18 mouse cellular contexts compared by ENCODE assay signal in the genomic region with DNA sequence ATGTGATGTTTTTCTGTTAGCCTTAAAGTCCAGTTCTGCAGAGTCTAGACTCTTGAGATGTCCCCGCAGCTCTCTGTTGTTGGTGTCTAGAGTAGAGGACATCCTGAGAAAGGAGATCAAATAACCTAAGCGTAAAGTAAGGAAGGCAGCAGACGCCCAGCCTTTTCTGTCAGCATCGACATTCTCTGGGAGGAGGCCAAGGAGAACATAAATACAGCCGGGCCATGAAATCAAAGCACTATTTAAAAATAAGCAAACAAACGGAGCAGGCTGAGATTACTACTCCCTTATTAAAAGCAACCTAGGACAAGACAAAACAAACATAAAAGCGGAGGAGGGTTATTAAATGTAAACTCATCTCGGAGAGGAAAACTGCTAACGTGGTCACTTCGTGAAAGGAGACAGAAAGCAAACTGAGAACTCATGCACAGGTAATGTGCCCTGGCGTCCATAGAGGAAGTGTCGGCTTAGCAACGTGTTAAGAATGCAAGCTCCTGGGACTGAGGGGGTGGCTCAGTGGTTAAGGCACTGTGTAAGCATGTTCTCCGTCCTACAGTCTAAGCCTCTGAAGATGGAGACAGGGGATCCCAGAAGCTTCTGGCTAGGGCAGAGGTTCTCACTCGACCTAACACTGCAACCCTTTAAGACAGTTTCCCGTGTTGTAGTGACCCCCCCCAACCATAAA. TPM values are rescaled to one million over a fixed set of nuclear protein-coding genes. Genes with fewer than 3 reads are reported as not detected.
DNase-seq lines count a peak whose midpoint lies in the region; ATAC-seq and TF ChIP-seq lines count a peak whose summit lies in the region.
"Had no signal": no experiment of that assay in that cellular context is flagged by ENCODE, and none has a peak within 500 bp of the region (broad histone marks: within the 10 kb centered on the region; RNA-seq: fewer than 3 reads in every experiment).

No protein-coding gene starts in this region.

- H3K9ac ChIP-seq in intestine, postnatal 0 days (ENCODE audit: low read depth, low read length) = no peak overlapping the region
- no peak overlapping the region for H3K9ac ChIP-seq in intestine, embryonic 16.5 days (ENCODE audit: low read depth, low read length)
- H3K9ac ChIP-seq in lung, embryonic 16.5 days (ENCODE audit: low read length) = peak overlapping the region; percentile 41; the same call in 1 of the 2 replicates
- no peak overlapping the region for H3K9ac ChIP-seq in embryonic facial prominence, embryonic 14.5 days (ENCODE audit: low read depth, low read length)
- H3K9ac ChIP-seq in stomach, embryonic 15.5 days = no peak overlapping the region
- H3K9ac ChIP-seq: forebrain, postnatal 0 days; heart, embryonic 13.5 days; liver, embryonic 15.5 days; neural tube, embryonic 15.5 days had no signal

- H3K27me3 ChIP-seq in intestine, postnatal 0 days (replicated peaks; ENCODE audit: control insufficient read depth, insufficient read depth, low read length) = no peaks in the 10 kb centered on the region
- no peaks in the 10 kb centered on the region for H3K27me3 ChIP-seq in intestine, embryonic 16.5 days (replicated peaks; ENCODE audit: control insufficient read depth, insufficient read depth, low read length)
- no peaks in the 10 kb centered on the region for H3K27me3 ChIP-seq in lung, embryonic 16.5 days (ENCODE audit: control insufficient read depth, insufficient read depth, low read depth, low read length)
- no peaks in the 10 kb centered on the region for H3K27me3 ChIP-seq in embryonic facial prominence, embryonic 14.5 days (replicated peaks; ENCODE audit: control insufficient read depth, insufficient read depth, low read length)
- no peaks in the 10 kb centered on the region for H3K27me3 ChIP-seq in stomach, embryonic 15.5 days (replicated peaks)
- H3K27me3 ChIP-seq: heart, embryonic 13.5 days; liver, embryonic 15.5 days; neural tube, embryonic 15.5 days had no signal

- H3K4me3 ChIP-seq in intestine, postnatal 0 days (ENCODE audit: low read depth, low read length) = no peak overlapping the region
- no peak overlapping the region for H3K4me3 ChIP-seq in intestine, embryonic 16.5 days (ENCODE audit: low read length)
- peak overlapping the region; percentile 20; the same call in 1 of the 2 replicates for H3K4me3 ChIP-seq in lung, embryonic 16.5 days (ENCODE audit: low read length)
- H3K4me3 ChIP-seq in embryonic facial prominence, embryonic 14.5 days (ENCODE audit: low read depth, low read length) = no peak overlapping the region
- no peak overlapping the region for H3K4me3 ChIP-seq in stomach, embryonic 15.5 days (replicated peaks)
- H3K4me3 ChIP-seq: heart, embryonic 13.5 days; liver, embryonic 15.5 days; neural tube, embryonic 15.5 days had no signal

- 38% methylated on average over 16 of the region's 16 CpGs for WGBS in intestine, postnatal 0 days
- WGBS in intestine, embryonic 16.5 days = 40% methylated on average over 16 of the region's 16 CpGs
- 21% methylated on average over 16 of the region's 16 CpGs for WGBS in lung, embryonic 16.5 days
- 45% methylated on average over 16 of the region's 16 CpGs for WGBS in embryonic facial prominence, embryonic 14.5 days
- WGBS in stomach, embryonic 15.5 days = 29% methylated on average over 16 of the region's 16 CpGs

- peaks cover 9% of the 10 kb centered on the region; the same call in 1 of the 2 replicates for H3K4me1 ChIP-seq in intestine, postnatal 0 days (replicated peaks; ENCODE audit: control insufficient read depth, insufficient read depth, low read length)
- peaks cover 10% of the 10 kb centered on the region for H3K4me1 ChIP-seq in intestine, embryonic 16.5 days (ENCODE audit: control insufficient read depth, insufficient read depth, low read length)
- H3K4me1 ChIP-seq in lung, embryonic 16.5 days (replicated peaks; ENCODE audit: control insufficient read depth, insufficient read depth, low read length) = peaks cover 43% of the 10 kb centered on the region
- peaks cover 26% of the 10 kb centered on the region for H3K4me1 ChIP-seq in embryonic facial prominence, embryonic 14.5 days (ENCODE audit: control insufficient read depth, insufficient read depth, low read length)
- peaks cover 10% of the 10 kb centered on the region; the same call in 1 of the 2 replicates for H3K4me1 ChIP-seq in stomach, embryonic 15.5 days
- H3K4me1 ChIP-seq: liver, embryonic 15.5 days; neural tube, embryonic 15.5 days had no signal

- 0 out of 2 replicates have a peak overlapping the region, but pooled peaks have one; percentile 1 for H3K4me2 ChIP-seq in intestine, postnatal 0 days (replicated peaks; ENCODE audit: low read depth)
- no peak overlapping the region for H3K4me2 ChIP-seq in intestine, embryonic 16.5 days (ENCODE audit: low read depth, low read length)
- H3K4me2 ChIP-seq in lung, embryonic 16.5 days (ENCODE audit: low read depth, low read length) = peak overlapping the region; percentile 43
- peak overlapping the region; percentile 19; the same call in 1 of the 2 replicates for H3K4me2 ChIP-seq in embryonic facial prominence, embryonic 14.5 days (ENCODE audit: low read depth, low read length)
- H3K4me2 ChIP-seq in stomach, embryonic 15.5 days = 0 out of 2 replicates have a peak overlapping the region, but pooled peaks have one; percentile 10
- H3K4me2 ChIP-seq: heart, embryonic 13.5 days; liver, embryonic 15.5 days; neural tube, embryonic 15.5 days had no signal

- no peak for DNase-seq in lung, postnatal 36 days
- peak; percentile 73 for DNase-seq in embryonic facial prominence, embryonic 14.5 days (ENCODE audit: low spot score)
- no peak for DNase-seq in layer of hippocampus, postnatal 10 days (ENCODE audit: low spot score in 2 of 2)
- DNase-seq: adrenal gland, postnatal 14 days; B cell, adult 2 months; cerebellum, adult 2 months; forebrain, postnatal 0 days; heart, adult 11 months; right cerebral cortex, postnatal 4 days; thymus, adult 18-20 months had no signal

- no peaks in the 10 kb centered on the region for H3K9me3 ChIP-seq in intestine, postnatal 0 days (ENCODE audit: control insufficient read depth)
- no peaks in the 10 kb centered on the region for H3K9me3 ChIP-seq in intestine, embryonic 16.5 days (ENCODE audit: control insufficient read depth, low read length)
- no peaks in the 10 kb centered on the region for H3K9me3 ChIP-seq in lung, embryonic 16.5 days (ENCODE audit: control insufficient read depth, low read length)
- no peaks in the 10 kb centered on the region for H3K9me3 ChIP-seq in embryonic facial prominence, embryonic 14.5 days (ENCODE audit: control insufficient read depth, low read length)
- H3K9me3 ChIP-seq in stomach, embryonic 15.5 days = no peaks in the 10 kb centered on the region
- H3K9me3 ChIP-seq: heart, embryonic 13.5 days; liver, embryonic 15.5 days; neural tube, embryonic 15.5 days had no signal

- H3K27ac ChIP-seq in intestine, postnatal 0 days (ENCODE audit: low read depth, low read length) = no peak overlapping the region
- H3K27ac ChIP-seq in intestine, embryonic 16.5 days (ENCODE audit: low read length) = no peak overlapping the region
- H3K27ac ChIP-seq in lung, embryonic 16.5 days (ENCODE audit: low read length) = peak overlapping the region; percentile 41; the same call in 1 of the 2 replicates
- peak overlapping the region; percentile 8; the same call in 1 of the 2 replicates for H3K27ac ChIP-seq in embryonic facial prominence, embryonic 14.5 days (replicated peaks; ENCODE audit: low read depth, low read length)
- H3K27ac ChIP-seq in stomach, embryonic 15.5 days = no peak overlapping the region
- H3K27ac ChIP-seq: heart, embryonic 13.5 days; liver, embryonic 15.5 days; neural tube, embryonic 15.5 days had no signal

- H3K36me3 ChIP-seq in intestine, postnatal 0 days (ENCODE audit: control insufficient read depth, insufficient read depth) = no peaks in the 10 kb centered on the region
- no peaks in the 10 kb centered on the region for H3K36me3 ChIP-seq in intestine, embryonic 16.5 days (ENCODE audit: control insufficient read depth, insufficient read depth, low read length)
- H3K36me3 ChIP-seq in lung, embryonic 16.5 days (ENCODE audit: control insufficient read depth, insufficient read depth, low read length) = no peaks in the 10 kb centered on the region
- H3K36me3 ChIP-seq in embryonic facial prominence, embryonic 14.5 days (ENCODE audit: control insufficient read depth, insufficient read depth, low read length) = no peaks in the 10 kb centered on the region
- no peaks in the 10 kb centered on the region for H3K36me3 ChIP-seq in stomach, embryonic 15.5 days
- H3K36me3 ChIP-seq: heart, embryonic 13.5 days; liver, embryonic 15.5 days; neural tube, embryonic 15.5 days had no signal

- TF ChIP-seq CTCF in intestine, postnatal 0 days (IDR thresholded peaks at IDR 0.05; ENCODE audit: low read depth) = no peak

- no peak for ATAC-seq in intestine, postnatal 0 days
- ATAC-seq in intestine, embryonic 16.5 days = no peak
- no peak for ATAC-seq in lung, embryonic 16.5 days (ENCODE audit: low read depth)
- ATAC-seq in embryonic facial prominence, embryonic 14.5 days (ENCODE audit: low read depth) = peak; percentile 42; the same call in 1 of the 2 replicates
- ATAC-seq in stomach, embryonic 15.5 days (ENCODE audit: insufficient read depth, low FRiP score, low read depth) = no peak
- ATAC-seq: forebrain, postnatal 0 days had no signal

RNA-seq across cellular contexts. Expression of gene Proser2, which starts 34.7 kb away (rescaled TPM):
- 9.0 and 10.4 TPM in 2 replicates for polyA plus RNA-seq in intestine, postnatal 0 days (2015; fragmentation: Nextera tagmentation; extraction: Ambion mirVana)
- polyA plus RNA-seq in intestine, embryonic 16.5 days (2015; fragmentation: Nextera tagmentation; extraction: Ambion mirVana) = 24.0 and 25.9 TPM in 2 replicates
- 8.0 and 8.8 TPM in 2 replicates for polyA plus RNA-seq in lung, embryonic 16.5 days (2015; fragmentation: Nextera tagmentation; extraction: Ambion mirVana)
- 9.9 and 10.8 TPM in 2 replicates for polyA plus RNA-seq in embryonic facial prominence, embryonic 14.5 days (2014; fragmentation: Nextera tagmentation; extraction: Ambion mirVana)
- 29.0 and 32.8 TPM in 2 replicates for polyA plus RNA-seq in stomach, embryonic 15.5 days (2015; fragmentation: Nextera tagmentation; extraction: Ambion mirVana)
- total RNA-seq in layer of hippocampus, postnatal 10 days (2021) = 1 to 10 TPM; 2.2 to 3.2 TPM
- total RNA-seq: megakaryocyte-erythroid progenitor cell, adult 5-6 weeks had no signal

RNA-seq across cellular contexts. Expression of gene Echdc3, which starts 48.1 kb away (rescaled TPM):
- 3.1 and 3.8 TPM in 2 replicates for polyA plus RNA-seq in intestine, postnatal 0 days (2015; fragmentation: Nextera tagmentation; extraction: Ambion mirVana)
- 16.6 and 16.9 TPM in 2 replicates for polyA plus RNA-seq in intestine, embryonic 16.5 days (2015; fragmentation: Nextera tagmentation; extraction: Ambion mirVana)
- polyA plus RNA-seq in lung, embryonic 16.5 days (2015; fragmentation: Nextera tagmentation; extraction: Ambion mirVana) = 11.1 and 15.3 TPM in 2 replicates
- 3.5 and 4.9 TPM in 2 replicates for polyA plus RNA-seq in embryonic facial prominence, embryonic 14.5 days (2014; fragmentation: Nextera tagmentation; extraction: Ambion mirVana)
- 12.1 and 12.4 TPM in 2 replicates for polyA plus RNA-seq in stomach, embryonic 15.5 days (2015; fragmentation: Nextera tagmentation; extraction: Ambion mirVana)
- 1 to 10 TPM in 1 of 2 experiments, under 1 TPM in 1; 0.87 to 1.4 TPM for total RNA-seq in layer of hippocampus, postnatal 10 days (2021)

Comparison
In these comparisons a context has a peak if more than half of its experiments do, and no peak if none do; other contexts are left out.
1. H3K27ac ChIP-seq: peak in lung, embryonic 16.5 days (single experiment) and embryonic facial prominence, embryonic 14.5 days (single experiment); none in intestine, postnatal 0 days (single experiment), intestine, embryonic 16.5 days (single experiment) and stomach, embryonic 15.5 days (single experiment).